Mouse (Mus musculus) CH12.LX (cell line): ENCODE measurements around the gene Ncoa7. TPM values are rescaled to one million over a fixed set of nuclear protein-coding genes. Genes with fewer than 3 reads are reported as not detected.
A peak's percentile ranks its signal among the peaks of the same experiment; 100 is the strongest.

Experiments used
- DNase-seq: peaks from one replicate; pipeline ENCODE4 v3.0.0-alpha.2; 2013; ENCODE audit errors: extremely low read depth
- H3K27ac ChIP-seq: 2 replicates; pipeline ENCODE4 v1.5.1; 2012; ENCODE audit warnings: low read depth, mild to moderate bottlenecking, control low read depth, moderate library complexity; ENCODE audit not compliant: insufficient read depth
- H3K27me3 ChIP-seq: replicated peaks from 2 replicates; pipeline ENCODE3; 2012; ENCODE audit warnings: inconsistent platforms
- H3K36me3 ChIP-seq, 2 experiments: replicated peaks in 1 of 2; 2 replicates each; pipeline versions ENCODE3 to v1.6.1; 2012; ENCODE audit warnings: inconsistent platforms in 1 of 2, low read length in 1 of 2, mild to moderate bottlenecking in 1 of 2, mixed read lengths in 1 of 2, moderate library complexity in 1 of 2; ENCODE audit not compliant: control insufficient read depth in 1 of 2, insufficient read depth in 1 of 2
- H3K4me1 ChIP-seq, 2 experiments: 2 replicates each; pipeline ENCODE4 v1.6.1; 2012; ENCODE audit warnings: inconsistent platforms in 1 of 2, moderate library complexity in 1 of 2; ENCODE audit not compliant: insufficient read depth in 2 of 2, control insufficient read depth in 1 of 2
- H3K4me2 ChIP-seq: 2 replicates; pipeline ENCODE4 v1.6.1; 2012; ENCODE audit warnings: low read depth, mild to moderate bottlenecking, control low read depth; ENCODE audit not compliant: poor library complexity, insufficient read depth, severe bottlenecking
- H3K4me3 ChIP-seq, 3 experiments: fragments of 150-350 bp in 1 of 3; sonication (generic) in 1 of 3; replicated peaks in 1 of 3; 2 replicates each; pipeline versions ENCODE3 to v1.5.1; 2011 to 2012; ENCODE audit warnings: low read depth in 2 of 3, low read length in 2 of 3, mild to moderate bottlenecking in 2 of 3, moderate library complexity in 2 of 3, control low read depth in 1 of 3, improper control_type of control experiment in 1 of 3, inconsistent platforms in 1 of 3, mixed read lengths in 1 of 3; ENCODE audit not compliant: poor library complexity in 1 of 3
- H3K79me2 ChIP-seq: replicated peaks from 2 replicates; pipeline ENCODE4 v1.6.1; 2012; ENCODE audit warnings: mild to moderate bottlenecking, moderate library complexity; ENCODE audit not compliant: control insufficient read depth, poor library complexity, insufficient read depth, severe bottlenecking; ENCODE audit errors: extremely low read depth
- H3K9ac ChIP-seq: 2 replicates; pipeline ENCODE4 v1.6.1; 2012; ENCODE audit warnings: low read depth, mild to moderate bottlenecking, control low read depth, moderate library complexity; ENCODE audit not compliant: insufficient read depth
- H3K9me3 ChIP-seq: replicated peaks from 2 replicates; pipeline ENCODE3; 2012; ENCODE audit warnings: low read length, inconsistent platforms, mixed read lengths
- BHLHE40 ChIP-seq: IDR thresholded peaks from 2 replicates; pipeline ENCODE4 v1.6.1; 2011; ENCODE audit warnings: mild to moderate bottlenecking, low read depth, low read length, improper control_type of control experiment
- CHD1 ChIP-seq: IDR thresholded peaks from 2 replicates; pipeline ENCODE4 v1.6.1; 2012; ENCODE audit warnings: low read depth, low read length, improper control_type of control experiment, inconsistent platforms
- CHD2 ChIP-seq: IDR thresholded peaks from 2 replicates; pipeline ENCODE4 v1.6.1; 2011; ENCODE audit warnings: low read length, improper control_type of control experiment
- E2F4 ChIP-seq: IDR thresholded peaks from 2 replicates; pipeline ENCODE4 v1.6.1; 2011; ENCODE audit warnings: low read depth, low read length, improper control_type of control experiment; ENCODE audit not compliant: insufficient replicate concordance
- ELF1 ChIP-seq: IDR thresholded peaks from 2 replicates; pipeline ENCODE4 v1.6.1; 2014; ENCODE audit warnings: low read depth, mild to moderate bottlenecking, inconsistent platforms, low read length, improper control_type of control experiment
- EP300 ChIP-seq: IDR thresholded peaks from 2 replicates; pipeline ENCODE4 v1.6.1; 2011; ENCODE audit warnings: low read length, improper control_type of control experiment
- ETS1 ChIP-seq: conservative IDR thresholded peaks from 2 replicates; pipeline ENCODE4 v1.6.1; 2012; ENCODE audit warnings: low read depth, mild to moderate bottlenecking, inconsistent platforms, low read length, improper control_type of control experiment, moderate library complexity
- GABPA ChIP-seq: IDR thresholded peaks from 2 replicates; pipeline ENCODE4 v1.6.1; 2012; ENCODE audit warnings: low read depth, low read length, improper control_type of control experiment, inconsistent platforms; ENCODE audit not compliant: insufficient replicate concordance
- HCFC1 ChIP-seq: IDR thresholded peaks from 2 replicates; pipeline ENCODE4 v1.6.1; 2012; ENCODE audit warnings: low read depth, mild to moderate bottlenecking, inconsistent platforms, low read length, improper control_type of control experiment
- IRF4 ChIP-seq: IDR thresholded peaks from 2 replicates; pipeline ENCODE4 v1.6.1; 2014; ENCODE audit warnings: low read depth, mild to moderate bottlenecking, inconsistent platforms, low read length, improper control_type of control experiment
- JUND ChIP-seq: conservative IDR thresholded peaks from 2 replicates; pipeline ENCODE4 v1.6.1; 2011; ENCODE audit warnings: low read depth, low read length, improper control_type of control experiment
- MAFK ChIP-seq: IDR thresholded peaks from 2 replicates; pipeline ENCODE4 v1.6.1; 2011; ENCODE audit warnings: low read length, improper control_type of control experiment; ENCODE audit not compliant: insufficient replicate concordance
- MAZ ChIP-seq: IDR thresholded peaks from 2 replicates; pipeline ENCODE4 v1.6.1; 2012; ENCODE audit warnings: low read depth, mild to moderate bottlenecking, inconsistent platforms, low read length, improper control_type of control experiment, moderate library complexity
- MYC ChIP-seq: IDR thresholded peaks from 2 replicates; pipeline ENCODE4 v1.6.1; 2011; ENCODE audit warnings: low read depth, mild to moderate bottlenecking, improper control_type of control experiment, low read length
- POLR2A ChIP-seq: IDR thresholded peaks from 2 replicates; pipeline ENCODE4 v1.6.1; 2011; ENCODE audit warnings: low read depth, mild to moderate bottlenecking, improper control_type of control experiment, low read length
- POLR2AphosphoS2 ChIP-seq: IDR thresholded peaks from 2 replicates; pipeline ENCODE4 v1.6.1; 2011; ENCODE audit warnings: low read depth, low read length, improper control_type of control experiment
- RAD21 ChIP-seq: IDR thresholded peaks from 2 replicates; pipeline ENCODE4 v1.6.1; 2011; ENCODE audit warnings: low read depth, mild to moderate bottlenecking, low read length, improper control_type of control experiment, moderate library complexity
- RCOR1 ChIP-seq: conservative IDR thresholded peaks from 2 replicates; pipeline ENCODE4 v1.6.1; 2012; ENCODE audit warnings: low read depth, mild to moderate bottlenecking, inconsistent platforms, low read length, improper control_type of control experiment
- SIN3A ChIP-seq: IDR thresholded peaks from 2 replicates; pipeline ENCODE4 v1.6.1; 2012; ENCODE audit warnings: low read length, improper control_type of control experiment, inconsistent platforms
- SMC3 ChIP-seq: IDR thresholded peaks from 2 replicates; pipeline ENCODE4 v1.6.1; 2011; ENCODE audit warnings: low read depth, low read length, improper control_type of control experiment
- TBP ChIP-seq: conservative IDR thresholded peaks from 2 replicates; pipeline ENCODE4 v1.6.1; 2011; ENCODE audit warnings: low read depth, low read length, improper control_type of control experiment
- TCF12 ChIP-seq: IDR thresholded peaks from 2 replicates; pipeline ENCODE4 v1.6.1; 2014; ENCODE audit warnings: low read depth, mild to moderate bottlenecking, inconsistent platforms, low read length, improper control_type of control experiment
- UBTF ChIP-seq: IDR thresholded peaks from 2 replicates; pipeline ENCODE4 v1.6.1; 2012; ENCODE audit warnings: low read depth, mild to moderate bottlenecking, inconsistent platforms, low read length, improper control_type of control experiment, moderate library complexity
- USF1 ChIP-seq: IDR thresholded peaks from 2 replicates; pipeline ENCODE4 v1.6.1; 2014; ENCODE audit warnings: low read depth, mild to moderate bottlenecking, inconsistent platforms, low read length, improper control_type of control experiment
- ZC3H11A ChIP-seq: IDR thresholded peaks from 2 replicates; pipeline ENCODE4 v1.6.1; 2012; ENCODE audit warnings: low read depth, mild to moderate bottlenecking, inconsistent platforms, low read length, improper control_type of control experiment
- ZKSCAN1 ChIP-seq: IDR thresholded peaks from 2 replicates; pipeline ENCODE4 v1.6.1; 2012; ENCODE audit warnings: low read depth, inconsistent platforms, low read length, improper control_type of control experiment, borderline replicate concordance
- ZMIZ1 ChIP-seq: IDR thresholded peaks from 2 replicates; pipeline ENCODE4 v1.6.1; 2012; ENCODE audit warnings: low read depth, mild to moderate bottlenecking, inconsistent platforms, low read length, improper control_type of control experiment
- ZNF384 ChIP-seq: IDR thresholded peaks from 2 replicates; pipeline ENCODE4 v1.6.1; 2012; ENCODE audit warnings: low read depth, low read length, improper control_type of control experiment, inconsistent platforms
- dilution Hi-C: fragments of 300-500 bp; cut with MboI; formaldehyde crosslinking; loops from 2 replicates; pipeline ENCODE4 v1.14.3; 2020; ENCODE audit warnings: low sequenced_read_pairs; ENCODE audit not compliant: extremely low pct_unique_long_range_greater_than_20kb, extremely low pct_ligation_motif_present
- in situ Hi-C: fragments of 300-500 bp; cut with MboI; formaldehyde crosslinking; loops from 3 replicates; pipeline ENCODE4 v1.14.3; 2019; ENCODE audit warnings: low sequenced_read_pairs, low pct_ligation_motif_present, low pct_unique_long_range_greater_than_20kb, mixed read lengths
- polyA plus RNA-seq: library from polyadenylated mRNA; unstranded; fragments of >175 nt; gene quantifications from 2 replicates; pipeline ENCODE4 v1.2.1, GENCODE M21; 2012; ENCODE audit warnings: low read depth; ENCODE audit not compliant: insufficient read length
- total RNA-seq, 2 experiments: library from RNA; depleted of rRNA; stranded (reverse); fragments of 300-350 nt in 1 of 2; fragments of >200 nt in 1 of 2; gene quantifications; 2 replicates each; pipeline ENCODE4 v1.2.3; 2012 to 2014

Gene Ncoa7
- total and polyA plus RNA-seq, 3 experiments: 4.7 to 9.2 (median 7.0) TPM

DNA sequence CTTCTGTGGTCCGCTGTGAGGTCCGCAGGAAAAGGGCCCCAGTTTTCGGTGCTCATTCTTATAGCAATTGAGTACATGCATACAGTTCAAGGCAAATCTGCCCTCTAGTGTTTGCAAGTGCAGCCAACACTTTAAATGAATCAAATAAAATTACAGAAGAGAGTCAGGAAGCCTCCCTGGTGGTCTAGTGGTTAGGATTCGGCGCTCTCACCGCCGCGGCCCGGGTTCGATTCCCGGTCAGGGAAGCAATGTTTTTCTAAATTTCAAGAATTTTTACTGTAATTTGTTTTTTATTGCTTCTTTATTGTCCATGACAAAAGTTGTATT, 7.8 kb upstream of the Ncoa7 start (continued):
- no peak for TF ChIP-seq ZMIZ1
- no peak for TF ChIP-seq JUND
- no peak for TF ChIP-seq ZC3H11A
- no peak for TF ChIP-seq SIN3A
- no peak for TF ChIP-seq BHLHE40
- no peak for TF ChIP-seq CHD1
- no peak for TF ChIP-seq RCOR1
- TF ChIP-seq GABPA: no peak
- no peak for TF ChIP-seq MAZ

DNA sequence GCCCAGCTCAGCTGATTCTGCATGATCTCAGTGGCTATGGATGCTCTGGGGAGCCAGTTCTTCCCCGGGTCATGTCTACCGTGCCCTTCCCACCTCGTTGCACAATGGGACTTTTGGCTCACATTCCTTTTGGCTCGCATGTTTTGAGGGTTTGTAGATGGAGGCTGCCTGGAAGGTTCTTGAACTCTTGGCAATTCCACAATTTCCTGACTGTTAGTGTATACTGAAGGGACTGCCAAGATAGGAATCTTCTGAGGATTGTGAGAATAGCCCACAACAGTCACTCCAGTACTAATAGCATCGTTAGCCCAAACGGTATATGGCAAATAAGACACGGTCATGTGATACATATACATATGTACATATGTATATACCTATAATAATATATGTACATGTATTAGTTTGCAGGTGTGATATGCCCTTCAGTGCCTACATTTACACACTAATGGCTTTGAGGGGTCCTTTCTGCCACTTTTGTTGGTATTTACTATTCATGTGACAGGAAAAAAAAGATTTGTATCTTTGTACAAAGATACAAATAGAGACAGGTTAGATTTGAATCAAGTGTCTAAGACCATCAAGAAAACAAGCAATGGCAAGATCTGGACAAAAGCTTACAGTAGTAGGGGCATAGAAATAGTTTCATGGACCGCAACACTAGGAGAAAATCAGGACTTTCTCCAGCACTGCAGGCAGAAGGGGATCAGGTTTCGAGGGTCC, 7.3 kb upstream of the Ncoa7 start:
- H3K79me2 ChIP-seq: no peaks in the 10 kb centered on the region
- dilution Hi-C loops: no loop called here
- no peaks in the 10 kb centered on the region for H3K27me3 ChIP-seq
- no peak overlapping the region for H3K27ac ChIP-seq
- peak overlapping the region; percentile 57; the same call in 1 of the 2 replicates for H3K9ac ChIP-seq
- in situ Hi-C loops: no loop called here
- peaks cover 3% of the 10 kb centered on the region for H3K9me3 ChIP-seq
- H3K4me1 ChIP-seq: peaks cover 0 to 5% of the 10 kb centered on the region in 2 experiments; a peak in 1 of 4 replicates
- TF ChIP-seq CHD1 (no peak), MAFK (no peak), BHLHE40 (0 out of 2 replicates have a peak, but pooled peaks have one; percentile 12), USF1 (peak; percentile 11; the same call in 1 of the 2 replicates), ZMIZ1 (no peak), CHD2 (no peak), RAD21 (no peak)
- no peaks in the 10 kb centered on the region for H3K36me3 ChIP-seq
- H3K4me3 ChIP-seq: peak overlapping the region; percentile 55 to 76 (median 67)
- DNase-seq: no peak
- peak overlapping the region; percentile 53 for H3K4me2 ChIP-seq

DNA sequence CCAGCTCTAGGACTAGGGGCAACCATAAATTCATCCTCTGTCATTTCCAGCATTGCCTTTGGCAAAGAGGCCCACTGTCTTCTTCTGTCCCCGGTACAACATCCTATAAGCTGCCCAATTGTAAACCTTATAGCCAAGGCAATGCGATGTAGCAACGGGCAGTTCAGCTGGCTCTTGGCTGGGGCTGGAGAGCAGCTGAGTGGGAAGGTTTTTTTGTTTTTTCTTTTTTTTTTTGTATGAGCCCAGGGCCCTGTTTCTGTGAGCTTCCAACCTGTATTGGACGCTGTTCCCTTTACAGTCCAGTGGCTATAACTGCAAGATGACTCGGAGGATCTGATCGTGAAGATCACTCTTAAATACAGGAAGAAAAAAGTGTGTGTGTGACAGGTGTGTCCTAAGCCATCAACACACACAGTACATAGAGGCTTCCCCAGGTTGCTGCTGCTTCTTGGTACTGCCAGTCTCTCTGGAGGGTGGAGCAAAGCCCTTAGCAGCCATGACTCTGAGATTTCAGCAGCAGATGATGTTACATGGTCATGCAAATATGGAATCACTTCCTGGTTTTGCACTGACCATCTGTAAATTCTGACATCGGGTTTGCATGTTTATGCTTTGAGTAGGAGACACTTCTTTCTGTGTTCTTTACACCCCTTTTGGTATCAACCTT, 594 bp upstream of the Ncoa7 start:
- peak overlapping the region; percentile 61 to 81 (median 62) for H3K4me3 ChIP-seq
- peaks cover 0 to 13% of the 10 kb centered on the region in 2 experiments; a peak in 2 of 4 replicates for H3K4me1 ChIP-seq
- H3K4me2 ChIP-seq: peak overlapping the region; percentile 93
- peak; percentile 80 for DNase-seq
- dilution Hi-C loops (no loop called here), in situ Hi-C loops (loop anchor here (5.0 kb wide), 1 partner anchor 181 kb away; no protein-coding TSS in a partner anchor)
- H3K36me3 ChIP-seq: no peaks in the 10 kb centered on the region
- H3K27me3 ChIP-seq: no peaks in the 10 kb centered on the region
- H3K27ac ChIP-seq: peak overlapping the region; percentile 94
- H3K9me3 ChIP-seq: no peaks in the 10 kb centered on the region
- 0 out of 2 replicates have a peak, but pooled peaks cover 2% of the 10 kb centered on the region for H3K79me2 ChIP-seq
- peak overlapping the region; percentile 78 for H3K9ac ChIP-seq
- TF ChIP-seq EP300 (peak; percentile 72), POLR2A (peak; percentile 66), ZMIZ1 (no peak; the same call in 1 of the 2 replicates), BHLHE40 (peak; percentile 31; the same call in 1 of the 2 replicates), TBP (peak; percentile 89), POLR2AphosphoS2 (no peak), IRF4 (peak; percentile 77), HCFC1 (peak; percentile 44), E2F4 (0 out of 2 replicates have a peak, but pooled peaks have one; percentile 10), ZNF384 (peak; percentile 58), MYC (no peak), CHD2 (no peak), ZKSCAN1 (no peak), ELF1 (peak; percentile 90), UBTF (no peak), RAD21 (no peak), TCF12 (peak; percentile 62), ETS1 (peak; percentile 67; the same call in 1 of the 2 replicates), SMC3 (no peak)
